Mouse (Mus musculus) MEL (cell line): ENCODE measurements at regions not wholly inside any gene's neighbourhood (a gene's known extent, or its start where the extent isn't known, plus 50 kb on each side); places are given as distances from the start of the nearest gene placed in this dataset.

Experiments
- CHD2 ChIP-seq: IDR thresholded peaks from 2 replicates; pipeline ENCODE4 v1.6.1; 2011; ENCODE audit warnings: low read length, improper control_type of control experiment
- CTCF ChIP-seq, 3 experiments: IDR thresholded peaks in 2 of 3; conservative IDR thresholded peaks in 1 of 3; 2 replicates each; pipeline ENCODE4 v1.5.1; 2011 to 2012; ENCODE audit warnings: low read length in 3 of 3, low read depth in 2 of 3, mild to moderate bottlenecking in 2 of 3, improper control_type of control experiment in 1 of 3, inconsistent platforms in 1 of 3, mixed read lengths in 1 of 3, moderate library complexity in 1 of 3; ENCODE audit not compliant: control insufficient read depth in 1 of 3, insufficient read depth in 1 of 3, poor library complexity in 1 of 3, severe bottlenecking in 1 of 3
- GATA1 ChIP-seq: IDR thresholded peaks from 2 replicates; pipeline ENCODE4 v1.6.1; 2011; ENCODE audit warnings: low read depth, low read length, improper control_type of control experiment
- MAX ChIP-seq: IDR thresholded peaks from 2 replicates; pipeline ENCODE4 v1.6.1; 2011; ENCODE audit warnings: low read length, improper control_type of control experiment
- POLR2A ChIP-seq, 2 experiments: IDR thresholded peaks; 2 replicates each; pipeline ENCODE4 v1.6.1; 2011 to 2012; ENCODE audit warnings: low read length in 2 of 2, mild to moderate bottlenecking in 2 of 2, control low read depth in 1 of 2, improper control_type of control experiment in 1 of 2, low read depth in 1 of 2, moderate library complexity in 1 of 2; ENCODE audit not compliant: control insufficient read depth in 1 of 2, insufficient read depth in 1 of 2, poor library complexity in 1 of 2
- POLR2AphosphoS2 ChIP-seq: IDR thresholded peaks from 2 replicates; pipeline ENCODE4 v1.6.1; 2011; ENCODE audit warnings: low read length, improper control_type of control experiment
- SIN3A ChIP-seq: IDR thresholded peaks from 2 replicates; pipeline ENCODE4 v1.6.1; 2012; ENCODE audit warnings: low read length, improper control_type of control experiment, inconsistent platforms
- SMC3 ChIP-seq: IDR thresholded peaks from 2 replicates; pipeline ENCODE4 v1.6.1; 2011; ENCODE audit warnings: low read depth, low read length, improper control_type of control experiment
- TAL1 ChIP-seq: IDR thresholded peaks from 2 replicates; pipeline ENCODE4 v1.6.1; 2012; ENCODE audit warnings: mild to moderate bottlenecking, inconsistent platforms, low read length, moderate library complexity, mixed read lengths
- TBP ChIP-seq: IDR thresholded peaks from 2 replicates; pipeline ENCODE4 v1.8.0; 2011; ENCODE audit warnings: low read depth, low read length, improper control_type of control experiment
- USF1 ChIP-seq: IDR thresholded peaks from 2 replicates; pipeline ENCODE4 v1.6.1; 2014; ENCODE audit warnings: low read depth, mild to moderate bottlenecking, inconsistent platforms, low read length, improper control_type of control experiment, moderate library complexity

DNA sequence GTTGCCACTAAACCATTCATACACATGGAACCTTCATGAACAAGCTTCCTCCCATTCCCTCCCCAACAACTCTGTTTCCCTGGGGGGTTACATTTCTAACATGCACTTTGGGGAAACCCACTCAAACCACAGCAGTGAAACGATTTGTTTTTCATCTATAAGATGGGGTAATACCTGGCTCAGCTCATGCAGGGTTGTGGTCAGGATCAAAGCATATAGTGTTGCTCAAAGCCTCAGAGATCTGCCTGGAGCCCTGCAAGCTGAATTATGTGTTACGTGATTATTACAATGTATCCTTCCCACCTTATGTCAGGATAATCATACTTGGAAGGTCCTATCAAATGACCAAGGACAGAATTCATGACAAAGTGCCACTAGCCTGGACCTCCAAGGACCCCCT, 154.5 kb upstream of the Ankrd55 start:
- TF ChIP-seq GATA1 (no peak), MAX (no peak), TBP (no peak), CTCF (IDR thresholded peaks at IDR 0.05 in 2 of 3, conservative IDR thresholded peaks at IDR 0.05 in 1 of 3; ENCODE audit: control insufficient read depth in 1 of 3, insufficient read depth in 1 of 3, low read depth in 2 of 3, low read length in 3 of 3, poor library complexity in 1 of 3, severe bottlenecking in 1 of 3) (no peak), SIN3A (no peak), POLR2AphosphoS2 (no peak), CHD2 (no peak), POLR2A (IDR thresholded peaks at IDR 0.05; ENCODE audit: control insufficient read depth in 1 of 2, insufficient read depth in 1 of 2, low read depth in 1 of 2, low read length in 2 of 2, poor library complexity in 1 of 2) (no peak), TAL1 (no peak), SMC3 (no peak), USF1 (no peak)
